Mouse (Mus musculus): Measurements from ENCODE around the gene Esam.
A peak's percentile ranks its signal among the peaks of the same experiment; 100 is the strongest.

Esam gene

GRCm38 (mm10) chr9:37556366-37556765, 28.5 kb downstream of the Esam start:
- no peak for DNase-seq

DNA sequence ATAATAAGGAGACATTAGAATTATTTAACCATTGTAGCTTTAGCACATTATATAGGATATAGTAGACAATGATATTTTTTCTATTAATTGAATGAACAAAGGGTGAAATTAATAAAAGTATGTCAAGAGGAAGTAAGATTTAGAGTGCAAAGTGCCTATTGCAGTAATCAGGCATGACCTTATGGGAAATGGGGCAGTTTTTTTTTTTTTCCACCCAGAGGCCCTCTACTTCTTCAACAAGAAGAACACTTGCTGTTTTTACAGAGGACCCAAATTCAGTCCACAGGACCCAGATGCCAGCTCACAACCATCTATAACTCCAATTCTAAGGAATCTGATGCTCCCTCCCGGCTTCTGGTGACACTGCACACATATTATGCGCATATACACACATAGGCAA, 32.7 kb downstream of the Esam start:
- no peak for DNase-seq

DNA sequence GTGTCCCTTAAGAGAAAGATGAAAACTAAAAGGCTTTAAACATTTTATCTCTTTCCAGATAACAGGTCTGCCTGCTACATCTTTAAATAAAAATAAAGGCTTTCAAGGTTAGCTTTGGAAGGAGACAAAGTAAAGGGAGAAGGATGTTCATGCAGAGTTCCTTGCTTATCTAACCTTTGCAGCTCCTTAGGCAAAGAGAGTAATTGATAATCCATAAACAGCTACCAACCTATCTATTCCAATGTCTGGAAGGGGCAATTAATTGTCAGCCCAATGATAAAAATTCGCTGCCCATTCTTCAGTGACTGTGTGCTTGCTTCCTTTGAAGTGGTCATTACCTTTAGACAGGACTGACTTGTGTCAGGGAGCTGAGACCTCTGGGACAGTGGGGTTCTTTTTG, 35.9 kb downstream of the Esam start:
- DNase-seq = no peak

GRCm38 (mm10) chr9:37567019-37567418, 39.1 kb downstream of the Esam start:
- no peak for DNase-seq

GRCm38 (mm10) chr9:37567454-37567853, 39.6 kb downstream of the Esam start:
- DNase-seq = no peak

- peak; percentile 40 to 57 for DNase-seq
Measured at GRCm38 (mm10) chr9:37567892-37568604, 40.2 kb downstream of the Esam start.

GRCm38 (mm10) chr9:37568605-37569214, 40.8 kb downstream of the Esam start:
- peak; percentile 34 to 38 for DNase-seq

DNA sequence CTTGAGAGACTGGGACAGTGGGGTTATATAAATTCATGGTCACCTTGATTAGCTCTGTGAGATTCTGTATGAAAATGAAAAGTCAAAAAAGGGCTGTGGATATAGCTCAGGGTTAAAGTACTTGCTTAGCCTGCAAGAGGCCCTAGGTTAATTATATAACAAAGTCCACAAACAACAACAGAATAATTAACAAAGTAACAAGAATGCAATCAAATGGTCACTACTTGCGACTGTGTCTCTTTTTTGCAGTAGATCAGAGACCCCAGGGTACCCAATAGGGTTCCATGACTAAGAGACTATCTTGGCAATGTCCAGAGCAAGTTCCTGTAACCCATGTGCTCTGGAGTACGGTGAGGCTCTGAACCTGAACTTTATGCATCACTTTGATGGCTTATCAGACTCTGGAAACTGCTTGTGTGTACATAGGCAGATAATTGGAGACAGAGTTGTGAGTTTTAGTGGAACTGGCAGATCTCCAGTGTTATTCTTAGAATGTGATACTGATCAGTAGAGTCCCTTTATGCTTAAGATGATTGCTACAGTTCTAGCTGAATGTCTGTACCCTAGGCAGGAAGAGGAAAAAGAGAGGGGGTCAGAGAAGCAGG, 41.5 kb downstream of the Esam start:
- DNase-seq = no peak

- no peak for DNase-seq
Measured at GRCm38 (mm10) chr9:37572204-37572876, 44.5 kb downstream of the Esam start.

GRCm38 (mm10) chr9:37576436-37576930, 48.6 kb downstream of the Esam start:
- DNase-seq = peak; percentile 16 to 30

- no peak for DNase-seq
Measured at GRCm38 (mm10) chr9:37583594-37583993, 55.7 kb downstream of the Esam start.

GRCm38 (mm10) chr9:37586718-37587117, 58.8 kb downstream of the Esam start:
- DNase-seq = no peak

Measured in kidney, postnatal 36 days (tissue).